Mouse (Mus musculus) liver, adult 2 months (tissue): Measurements from ENCODE around the gene Kctd17.

Experiments
- CTCF ChIP-seq: fragments of 200-500 bp; IDR thresholded peaks from 2 replicates; pipeline ENCODE4 v1.5.1; 2011; ENCODE audit warnings: low read depth, low read length, control low read depth
- POLR2A ChIP-seq: fragments of 200-500 bp; IDR thresholded peaks from 2 replicates; pipeline ENCODE4 v1.6.1; 2011; ENCODE audit warnings: low read length, control low read depth; ENCODE audit not compliant: insufficient read depth; ENCODE audit errors: extremely low read depth

- TF ChIP-seq POLR2A (no peak), CTCF (no peak)
Measured at GRCm38 (mm10) chr15:78401345-78401744, 27.0 kb upstream of the Kctd17 start.
